15 mouse cellular contexts compared by ENCODE assay signal in genomic region chr9:51174890-51175464, GRCm38 (mm10). TPM values are rescaled to one million over a fixed set of nuclear protein-coding genes. Genes with fewer than 3 reads are reported as not detected.
DNase-seq lines count a peak whose midpoint lies in the region; ATAC-seq and TF ChIP-seq lines count a peak whose summit lies in the region.
"Had no signal": no experiment of that assay in that cellular context is flagged by ENCODE, and none has a peak within 500 bp of the region (broad histone marks: within the 10 kb centered on the region; RNA-seq: fewer than 3 reads in every experiment).

No protein-coding gene starts in this region.

- no peaks in the 10 kb centered on the region for H3K36me3 ChIP-seq in kidney, embryonic 16.5 days (ENCODE audit: insufficient read depth, low read length)
- no peaks in the 10 kb centered on the region for H3K36me3 ChIP-seq in kidney, adult 2 months (ENCODE audit: control insufficient read depth, insufficient read depth, low read length)
- H3K36me3 ChIP-seq in stomach, embryonic 16.5 days (ENCODE audit: control insufficient read depth, insufficient read depth, low read length) = no peaks in the 10 kb centered on the region
- no peaks in the 10 kb centered on the region for H3K36me3 ChIP-seq in hindbrain, embryonic 14.5 days (replicated peaks; ENCODE audit: control insufficient read depth, insufficient read depth)
- H3K36me3 ChIP-seq: midbrain, embryonic 15.5 days; neural tube, embryonic 13.5 days had no signal

- H3K27ac ChIP-seq in kidney, embryonic 16.5 days (ENCODE audit: low read length) = no peak overlapping the region
- H3K27ac ChIP-seq in kidney, adult 2 months (ENCODE audit: insufficient read depth, low read depth, low read length) = no peak overlapping the region
- peak overlapping the region; percentile 4; the same call in 1 of the 2 replicates for H3K27ac ChIP-seq in stomach, embryonic 16.5 days (ENCODE audit: low read length)
- no peak overlapping the region for H3K27ac ChIP-seq in hindbrain, embryonic 14.5 days
- H3K27ac ChIP-seq: midbrain, embryonic 15.5 days; neural tube, embryonic 13.5 days had no signal

- H3K4me3 ChIP-seq in kidney, embryonic 16.5 days (ENCODE audit: low read length) = no peak overlapping the region
- no peak overlapping the region for H3K4me3 ChIP-seq in kidney, adult 2 months (ENCODE audit: insufficient read depth, low read depth, low read length)
- no peak overlapping the region for H3K4me3 ChIP-seq in stomach, embryonic 16.5 days (replicated peaks; ENCODE audit: low read length)
- no peak overlapping the region for H3K4me3 ChIP-seq in hindbrain, embryonic 14.5 days (replicated peaks; ENCODE audit: low read length)
- H3K4me3 ChIP-seq: midbrain, embryonic 15.5 days; neural tube, embryonic 13.5 days had no signal

- no peaks in the 10 kb centered on the region for H3K27me3 ChIP-seq in kidney, embryonic 16.5 days (ENCODE audit: insufficient read depth, low read length)
- no peaks in the 10 kb centered on the region for H3K27me3 ChIP-seq in kidney, adult 2 months (replicated peaks; ENCODE audit: control insufficient read depth, insufficient read depth, low read length)
- no peaks in the 10 kb centered on the region for H3K27me3 ChIP-seq in stomach, embryonic 16.5 days (ENCODE audit: control insufficient read depth, insufficient read depth, low read length)
- no peaks in the 10 kb centered on the region for H3K27me3 ChIP-seq in hindbrain, embryonic 14.5 days (ENCODE audit: control insufficient read depth, insufficient read depth, low read length)
- H3K27me3 ChIP-seq: midbrain, embryonic 15.5 days; neural tube, embryonic 13.5 days had no signal

- 23% methylated on average over 8 of the region's 8 CpGs for WGBS in kidney, embryonic 16.5 days
- WGBS in kidney, adult 2 months = 29% methylated on average over 8 of the region's 8 CpGs
- WGBS in stomach, embryonic 16.5 days = 33% methylated on average over 8 of the region's 8 CpGs
- WGBS in hindbrain, embryonic 14.5 days = 63% methylated on average over 8 of the region's 8 CpGs

- peaks cover 7% of the 10 kb centered on the region for H3K4me1 ChIP-seq in kidney, embryonic 16.5 days (ENCODE audit: insufficient read depth, low read length)
- no peaks in the 10 kb centered on the region for H3K4me1 ChIP-seq in kidney, adult 2 months (ENCODE audit: control insufficient read depth, insufficient read depth, low read length)
- peaks cover 2% of the 10 kb centered on the region; the same call in 1 of the 2 replicates for H3K4me1 ChIP-seq in stomach, embryonic 16.5 days (ENCODE audit: control insufficient read depth, insufficient read depth, low read length)
- no peaks in the 10 kb centered on the region for H3K4me1 ChIP-seq in hindbrain, embryonic 14.5 days (replicated peaks; ENCODE audit: control insufficient read depth, insufficient read depth, low read length)
- H3K4me1 ChIP-seq: midbrain, embryonic 15.5 days; neural tube, embryonic 13.5 days had no signal

- no peak for DNase-seq in kidney, adult 2 months
- DNase-seq in urinary bladder, postnatal 14 days (ENCODE audit: low spot score) = peak; percentile 72
- no peak for DNase-seq in urinary bladder, postnatal 4 days (ENCODE audit: low spot score in 2 of 2)
- DNase-seq in hindbrain, embryonic 14.5 days (ENCODE audit: low spot score) = no peak
- DNase-seq in frontal cortex, postnatal 25 days (ENCODE audit: low spot score in 2 of 2) = no peak
- DNase-seq: cerebellum, postnatal 10 days; heart, postnatal 14 days; liver; thymus, adult 2 months had no signal

- H3K9ac ChIP-seq in kidney, embryonic 16.5 days (replicated peaks; ENCODE audit: low read length) = no peak overlapping the region
- no peak overlapping the region for H3K9ac ChIP-seq in stomach, embryonic 16.5 days (ENCODE audit: low read length)
- no peak overlapping the region for H3K9ac ChIP-seq in hindbrain, embryonic 14.5 days
- H3K9ac ChIP-seq: midbrain, embryonic 15.5 days; neural tube, embryonic 13.5 days had no signal

- no peak for TF ChIP-seq CTCF in kidney, adult 2 months (conservative IDR thresholded peaks at IDR 0.05; ENCODE audit: insufficient read depth, insufficient read length, low read depth, low read length)

- no peak overlapping the region for H3K4me2 ChIP-seq in kidney, embryonic 16.5 days (replicated peaks; ENCODE audit: low read depth, low read length)
- H3K4me2 ChIP-seq in stomach, embryonic 16.5 days (ENCODE audit: low read depth, low read length) = no peak overlapping the region
- no peak overlapping the region for H3K4me2 ChIP-seq in hindbrain, embryonic 14.5 days (replicated peaks)
- H3K4me2 ChIP-seq: midbrain, embryonic 15.5 days; neural tube, embryonic 13.5 days had no signal

- H3K9me3 ChIP-seq in kidney, embryonic 16.5 days (ENCODE audit: low read length) = no peaks in the 10 kb centered on the region
- H3K9me3 ChIP-seq in stomach, embryonic 16.5 days (replicated peaks; ENCODE audit: control insufficient read depth, low read length) = no peaks in the 10 kb centered on the region
- H3K9me3 ChIP-seq in hindbrain, embryonic 14.5 days (ENCODE audit: control insufficient read depth, low read length) = no peaks in the 10 kb centered on the region
- H3K9me3 ChIP-seq: midbrain, embryonic 15.5 days; neural tube, embryonic 13.5 days had no signal

- no peak for TF ChIP-seq POLR2A in kidney, adult 2 months (IDR thresholded peaks at IDR 0.05; ENCODE audit: low read depth, low read length)

- ATAC-seq in kidney, embryonic 16.5 days (ENCODE audit: low FRiP score, low TSS enrichment) = 0 out of 2 replicates have a peak, but pooled peaks have one; percentile 67
- ATAC-seq in inflammation-experienced regulatory T-cells, adult 6 months = peak; percentile 43
- no peak for ATAC-seq in stomach, embryonic 16.5 days (ENCODE audit: insufficient read depth, low FRiP score)
- ATAC-seq in hindbrain, embryonic 14.5 days (ENCODE audit: low FRiP score) = no peak
- ATAC-seq: midbrain, embryonic 15.5 days had no signal

RNA-seq across cellular contexts. Expression of gene Gm32742, which starts 9.7 kb away (rescaled TPM):
- polyA plus RNA-seq in kidney, embryonic 16.5 days (2015; fragmentation: Nextera tagmentation; extraction: Ambion mirVana) = 0.01 and 0.03 TPM in 2 replicates
- 0.02 TPM in 1 of 2 replicates, not detected in the other for polyA plus RNA-seq in kidney, adult 2 months (2012; rRNA removed)
- polyA plus RNA-seq in inflammation-experienced regulatory T-cells, adult 6 months (2017; shearing (Covaris generic)) = not detected
- polyA plus RNA-seq in stomach, embryonic 16.5 days (2015; fragmentation: Nextera tagmentation; extraction: Ambion mirVana) = 0.06 and 0.10 TPM in 2 replicates
- polyA plus RNA-seq in hindbrain, embryonic 14.5 days (2014; fragmentation: Nextera tagmentation; extraction: Ambion mirVana) = not detected in 2 replicates
- polyA plus RNA-seq: intestine, embryonic 14.5 days; midbrain, embryonic 15.5 days had no signal

RNA-seq across cellular contexts. Expression of gene Pou2af1, which starts 38.5 kb away (rescaled TPM):
- polyA plus RNA-seq in kidney, embryonic 16.5 days (2015; fragmentation: Nextera tagmentation; extraction: Ambion mirVana) = not detected in 2 replicates
- 0.35 and 3.4 TPM in 2 replicates for polyA plus RNA-seq in kidney, adult 2 months (2012; rRNA removed)
- polyA plus RNA-seq in inflammation-experienced regulatory T-cells, adult 6 months (2017; shearing (Covaris generic)) = 10 to 100 TPM in 2 of 3 experiments, 1 to 10 TPM in 1; 3.4 to 20.1 (median 11.6) TPM
- polyA plus RNA-seq in stomach, embryonic 16.5 days (2015; fragmentation: Nextera tagmentation; extraction: Ambion mirVana) = 0.60 and 0.66 TPM in 2 replicates
- polyA plus RNA-seq in hindbrain, embryonic 14.5 days (2014; fragmentation: Nextera tagmentation; extraction: Ambion mirVana) = not detected in 2 replicates
- polyA plus RNA-seq: neural tube, embryonic 13.5 days had no signal

Comparison
In these comparisons a context has a peak if more than half of its experiments do, and no peak if none do; other contexts are left out.
1. ATAC-seq: peak in kidney, embryonic 16.5 days (single experiment) and inflammation-experienced regulatory T-cells, adult 6 months (single experiment); none in stomach, embryonic 16.5 days (single experiment) and hindbrain, embryonic 14.5 days (single experiment).